Mouse (Mus musculus): ENCODE measurements around the gene Ces1e. TPM values are rescaled to one million over a fixed set of nuclear protein-coding genes. Genes with fewer than 3 reads are reported as not detected.

Ces1e gene
- not detected in 2 replicates for polyA plus RNA-seq (2012; ENCODE audit: insufficient read depth, insufficient read length, missing spikeins)

- Histone ChIP-seq H3K4me1 (ENCODE audit: control insufficient read depth, insufficient read depth, low read length) (no peaks in the 10 kb centered on the region), H3K4me3 (ENCODE audit: insufficient read depth, low read length) (no peak within 1 kb of the TSS), H3K27ac (ENCODE audit: insufficient read depth, low read depth, low read length) (no peak within 1 kb of the TSS)
- no peak for TF ChIP-seq POLR2A (IDR thresholded peaks at IDR 0.05; ENCODE audit: borderline replicate concordance, low read depth, low read length)
These were observed at the start of gene Ces1e for GRCm38 (mm10) chr8:93229446-93229845. Ces1e (minus strand) TSS chr8:93229619.

GRCm38 (mm10) chr8:93278176-93278805 lies 48.9 kb upstream of the Ces1e start:
- H3K4me1 ChIP-seq (ENCODE audit: control insufficient read depth, insufficient read depth, low read length), result no peaks in the 10 kb centered on the region
- no peak for TF ChIP-seq CTCF (IDR thresholded peaks at IDR 0.05; ENCODE audit: low read depth, low read length)
- TF ChIP-seq POLR2A (IDR thresholded peaks at IDR 0.05; ENCODE audit: borderline replicate concordance, low read depth, low read length), result no peak
- H3K27ac ChIP-seq (ENCODE audit: insufficient read depth, low read depth, low read length), result no peak overlapping the region
- no peak overlapping the region for H3K4me3 ChIP-seq (ENCODE audit: insufficient read depth, low read length)

- no peak for TF ChIP-seq POLR2A (IDR thresholded peaks at IDR 0.05; ENCODE audit: borderline replicate concordance, low read depth, low read length)
- TF ChIP-seq CTCF (IDR thresholded peaks at IDR 0.05; ENCODE audit: low read depth, low read length), result no peak
- H3K4me3 ChIP-seq (ENCODE audit: insufficient read depth, low read length), result no peak overlapping the region
These were observed 45.2 kb upstream of the Ces1e start for GRCm38 (mm10) chr8:93274609-93275008.

GRCm38 (mm10) chr8:93273321-93273720 lies 43.9 kb upstream of the Ces1e start:
- TF ChIP-seq CTCF (IDR thresholded peaks at IDR 0.05; ENCODE audit: low read depth, low read length) (no peak), POLR2A (IDR thresholded peaks at IDR 0.05; ENCODE audit: borderline replicate concordance, low read depth, low read length) (no peak)
- H3K4me3 ChIP-seq (ENCODE audit: insufficient read depth, low read length), result no peak overlapping the region
- H3K4me1 ChIP-seq (ENCODE audit: control insufficient read depth, insufficient read depth, low read length), result no peaks in the 10 kb centered on the region
- no peak overlapping the region for H3K27ac ChIP-seq (ENCODE audit: insufficient read depth, low read depth, low read length)

More at GRCm38 (mm10) chr8:93274609-93275008, 45.2 kb upstream of the Ces1e start:
- Histone ChIP-seq H3K27ac (ENCODE audit: insufficient read depth, low read depth, low read length) (no peak overlapping the region), H3K4me1 (ENCODE audit: control insufficient read depth, insufficient read depth, low read length) (no peaks in the 10 kb centered on the region)

- H3K4me1 ChIP-seq (ENCODE audit: control insufficient read depth, insufficient read depth, low read length), result no peaks in the 10 kb centered on the region
- no peak overlapping the region for H3K4me3 ChIP-seq (ENCODE audit: insufficient read depth, low read length)
- no peak overlapping the region for H3K27ac ChIP-seq (ENCODE audit: insufficient read depth, low read depth, low read length)
- TF ChIP-seq CTCF (IDR thresholded peaks at IDR 0.05; ENCODE audit: low read depth, low read length) (no peak), POLR2A (IDR thresholded peaks at IDR 0.05; ENCODE audit: borderline replicate concordance, low read depth, low read length) (no peak)
These were observed 43.3 kb upstream of the Ces1e start for GRCm38 (mm10) chr8:93272686-93273085.

- Histone ChIP-seq H3K4me3 (ENCODE audit: insufficient read depth, low read length) (no peak overlapping the region), H3K27ac (ENCODE audit: insufficient read depth, low read depth, low read length) (no peak overlapping the region), H3K4me1 (ENCODE audit: control insufficient read depth, insufficient read depth, low read length) (no peaks in the 10 kb centered on the region)
- TF ChIP-seq POLR2A (IDR thresholded peaks at IDR 0.05; ENCODE audit: borderline replicate concordance, low read depth, low read length), result no peak
- TF ChIP-seq CTCF (IDR thresholded peaks at IDR 0.05; ENCODE audit: low read depth, low read length), result no peak
These were observed 32.0 kb upstream of the Ces1e start for GRCm38 (mm10) chr8:93261436-93261835.

- no peak overlapping the region for H3K27ac ChIP-seq (ENCODE audit: insufficient read depth, low read depth, low read length)
- no peak overlapping the region for H3K4me3 ChIP-seq (ENCODE audit: insufficient read depth, low read length)
- H3K4me1 ChIP-seq (ENCODE audit: control insufficient read depth, insufficient read depth, low read length), result no peaks in the 10 kb centered on the region
- TF ChIP-seq POLR2A (IDR thresholded peaks at IDR 0.05; ENCODE audit: borderline replicate concordance, low read depth, low read length) (no peak), CTCF (IDR thresholded peaks at IDR 0.05; ENCODE audit: low read depth, low read length) (no peak)
These were observed 23.0 kb upstream of the Ces1e start for GRCm38 (mm10) chr8:93252400-93252925.

- H3K4me1 ChIP-seq (ENCODE audit: control insufficient read depth, insufficient read depth, low read length), result no peaks in the 10 kb centered on the region
- no peak overlapping the region for H3K4me3 ChIP-seq (ENCODE audit: insufficient read depth, low read length)
- TF ChIP-seq CTCF (IDR thresholded peaks at IDR 0.05; ENCODE audit: low read depth, low read length), result no peak
- TF ChIP-seq POLR2A (IDR thresholded peaks at IDR 0.05; ENCODE audit: borderline replicate concordance, low read depth, low read length), result no peak
- H3K27ac ChIP-seq (ENCODE audit: insufficient read depth, low read depth, low read length), result no peak overlapping the region
These were observed 16.6 kb upstream of the Ces1e start for GRCm38 (mm10) chr8:93246057-93246456.

- TF ChIP-seq CTCF (IDR thresholded peaks at IDR 0.05; ENCODE audit: low read depth, low read length), result no peak
- TF ChIP-seq POLR2A (IDR thresholded peaks at IDR 0.05; ENCODE audit: borderline replicate concordance, low read depth, low read length), result no peak
- no peak overlapping the region for H3K4me3 ChIP-seq (ENCODE audit: insufficient read depth, low read length)
These were observed 10.5 kb upstream of the Ces1e start for GRCm38 (mm10) chr8:93239884-93240283.

GRCm38 (mm10) chr8:93235681-93236080 lies 6.3 kb upstream of the Ces1e start:
- no peaks in the 10 kb centered on the region for H3K4me1 ChIP-seq (ENCODE audit: control insufficient read depth, insufficient read depth, low read length)
- H3K4me3 ChIP-seq (ENCODE audit: insufficient read depth, low read length), result no peak overlapping the region
- TF ChIP-seq POLR2A (IDR thresholded peaks at IDR 0.05; ENCODE audit: borderline replicate concordance, low read depth, low read length) (no peak), CTCF (IDR thresholded peaks at IDR 0.05; ENCODE audit: low read depth, low read length) (no peak)
- H3K27ac ChIP-seq (ENCODE audit: insufficient read depth, low read depth, low read length), result no peak overlapping the region

More at GRCm38 (mm10) chr8:93239884-93240283, 10.5 kb upstream of the Ces1e start:
- H3K4me1 ChIP-seq (ENCODE audit: control insufficient read depth, insufficient read depth, low read length), result no peaks in the 10 kb centered on the region
- no peak overlapping the region for H3K27ac ChIP-seq (ENCODE audit: insufficient read depth, low read depth, low read length)
